Mouse (Mus musculus) CH12.LX (cell line): ENCODE measurements around the gene Rhobtb3. TPM values are rescaled to one million over a fixed set of nuclear protein-coding genes. Genes with fewer than 3 reads are reported as not detected.

ENCODE experiments used
- DNase-seq: peaks from one replicate; pipeline ENCODE4 v3.0.0-alpha.2; 2013; ENCODE audit errors: extremely low read depth
- H3K27ac ChIP-seq: 2 replicates; pipeline ENCODE4 v1.5.1; 2012; ENCODE audit warnings: low read depth, mild to moderate bottlenecking, control low read depth, moderate library complexity; ENCODE audit not compliant: insufficient read depth
- H3K27me3 ChIP-seq: replicated peaks from 2 replicates; pipeline ENCODE3; 2012; ENCODE audit warnings: inconsistent platforms
- H3K36me3 ChIP-seq, 2 experiments: replicated peaks in 1 of 2; 2 replicates each; pipeline versions ENCODE3 to v1.6.1; 2012; ENCODE audit warnings: inconsistent platforms in 1 of 2, low read length in 1 of 2, mild to moderate bottlenecking in 1 of 2, mixed read lengths in 1 of 2, moderate library complexity in 1 of 2; ENCODE audit not compliant: control insufficient read depth in 1 of 2, insufficient read depth in 1 of 2
- H3K4me1 ChIP-seq, 2 experiments: 2 replicates each; pipeline ENCODE4 v1.6.1; 2012; ENCODE audit warnings: inconsistent platforms in 1 of 2, moderate library complexity in 1 of 2; ENCODE audit not compliant: insufficient read depth in 2 of 2, control insufficient read depth in 1 of 2
- H3K4me2 ChIP-seq: 2 replicates; pipeline ENCODE4 v1.6.1; 2012; ENCODE audit warnings: low read depth, mild to moderate bottlenecking, control low read depth; ENCODE audit not compliant: poor library complexity, insufficient read depth, severe bottlenecking
- H3K4me3 ChIP-seq, 3 experiments: fragments of 150-350 bp in 1 of 3; sonication (generic) in 1 of 3; replicated peaks in 1 of 3; 2 replicates each; pipeline versions ENCODE3 to v1.5.1; 2011 to 2012; ENCODE audit warnings: low read depth in 2 of 3, low read length in 2 of 3, mild to moderate bottlenecking in 2 of 3, moderate library complexity in 2 of 3, control low read depth in 1 of 3, improper control_type of control experiment in 1 of 3, inconsistent platforms in 1 of 3, mixed read lengths in 1 of 3; ENCODE audit not compliant: poor library complexity in 1 of 3
- H3K79me2 ChIP-seq: replicated peaks from 2 replicates; pipeline ENCODE4 v1.6.1; 2012; ENCODE audit warnings: mild to moderate bottlenecking, moderate library complexity; ENCODE audit not compliant: control insufficient read depth, poor library complexity, insufficient read depth, severe bottlenecking; ENCODE audit errors: extremely low read depth
- H3K9ac ChIP-seq: 2 replicates; pipeline ENCODE4 v1.6.1; 2012; ENCODE audit warnings: low read depth, mild to moderate bottlenecking, control low read depth, moderate library complexity; ENCODE audit not compliant: insufficient read depth
- H3K9me3 ChIP-seq: replicated peaks from 2 replicates; pipeline ENCODE3; 2012; ENCODE audit warnings: low read length, inconsistent platforms, mixed read lengths
- E2F4 ChIP-seq: IDR thresholded peaks from 2 replicates; pipeline ENCODE4 v1.6.1; 2011; ENCODE audit warnings: low read depth, low read length, improper control_type of control experiment; ENCODE audit not compliant: insufficient replicate concordance
- ETS1 ChIP-seq: conservative IDR thresholded peaks from 2 replicates; pipeline ENCODE4 v1.6.1; 2012; ENCODE audit warnings: low read depth, mild to moderate bottlenecking, inconsistent platforms, low read length, improper control_type of control experiment, moderate library complexity
- HCFC1 ChIP-seq: IDR thresholded peaks from 2 replicates; pipeline ENCODE4 v1.6.1; 2012; ENCODE audit warnings: low read depth, mild to moderate bottlenecking, inconsistent platforms, low read length, improper control_type of control experiment
- JUN ChIP-seq: IDR thresholded peaks from 2 replicates; pipeline ENCODE4 v1.6.1; 2011; ENCODE audit warnings: low read depth, mild to moderate bottlenecking, low read length, improper control_type of control experiment, moderate library complexity; ENCODE audit not compliant: insufficient read depth
- JUND ChIP-seq: conservative IDR thresholded peaks from 2 replicates; pipeline ENCODE4 v1.6.1; 2011; ENCODE audit warnings: low read depth, low read length, improper control_type of control experiment
- KAT2A ChIP-seq: IDR thresholded peaks from 2 replicates; pipeline ENCODE4 v1.6.1; 2012; ENCODE audit warnings: low read length, improper control_type of control experiment, inconsistent platforms; ENCODE audit not compliant: insufficient replicate concordance
- MAX ChIP-seq: IDR thresholded peaks from 2 replicates; pipeline ENCODE4 v1.6.1; 2011; ENCODE audit warnings: low read length, improper control_type of control experiment
- MYC ChIP-seq: IDR thresholded peaks from 2 replicates; pipeline ENCODE4 v1.6.1; 2011; ENCODE audit warnings: low read depth, mild to moderate bottlenecking, improper control_type of control experiment, low read length
- PAX5 ChIP-seq: IDR thresholded peaks from 2 replicates; pipeline ENCODE4 v1.6.1; 2012; ENCODE audit warnings: low read length, inconsistent platforms, mixed read lengths
- POLR2A ChIP-seq: IDR thresholded peaks from 2 replicates; pipeline ENCODE4 v1.6.1; 2011; ENCODE audit warnings: low read depth, mild to moderate bottlenecking, improper control_type of control experiment, low read length
- POLR2AphosphoS2 ChIP-seq: IDR thresholded peaks from 2 replicates; pipeline ENCODE4 v1.6.1; 2011; ENCODE audit warnings: low read depth, low read length, improper control_type of control experiment
- RCOR1 ChIP-seq: conservative IDR thresholded peaks from 2 replicates; pipeline ENCODE4 v1.6.1; 2012; ENCODE audit warnings: low read depth, mild to moderate bottlenecking, inconsistent platforms, low read length, improper control_type of control experiment
- SIN3A ChIP-seq: IDR thresholded peaks from 2 replicates; pipeline ENCODE4 v1.6.1; 2012; ENCODE audit warnings: low read length, improper control_type of control experiment, inconsistent platforms
- TBP ChIP-seq: conservative IDR thresholded peaks from 2 replicates; pipeline ENCODE4 v1.6.1; 2011; ENCODE audit warnings: low read depth, low read length, improper control_type of control experiment
- UBTF ChIP-seq: IDR thresholded peaks from 2 replicates; pipeline ENCODE4 v1.6.1; 2012; ENCODE audit warnings: low read depth, mild to moderate bottlenecking, inconsistent platforms, low read length, improper control_type of control experiment, moderate library complexity
- USF1 ChIP-seq: IDR thresholded peaks from 2 replicates; pipeline ENCODE4 v1.6.1; 2014; ENCODE audit warnings: low read depth, mild to moderate bottlenecking, inconsistent platforms, low read length, improper control_type of control experiment
- USF2 ChIP-seq: conservative IDR thresholded peaks from 2 replicates; pipeline ENCODE4 v1.6.1; 2011; ENCODE audit warnings: low read depth, low read length, improper control_type of control experiment
- ZC3H11A ChIP-seq: IDR thresholded peaks from 2 replicates; pipeline ENCODE4 v1.6.1; 2012; ENCODE audit warnings: low read depth, mild to moderate bottlenecking, inconsistent platforms, low read length, improper control_type of control experiment
- ZMIZ1 ChIP-seq: IDR thresholded peaks from 2 replicates; pipeline ENCODE4 v1.6.1; 2012; ENCODE audit warnings: low read depth, mild to moderate bottlenecking, inconsistent platforms, low read length, improper control_type of control experiment
- ZNF384 ChIP-seq: IDR thresholded peaks from 2 replicates; pipeline ENCODE4 v1.6.1; 2012; ENCODE audit warnings: low read depth, low read length, improper control_type of control experiment, inconsistent platforms
- dilution Hi-C: fragments of 300-500 bp; cut with MboI; formaldehyde crosslinking; loops from 2 replicates; pipeline ENCODE4 v1.14.3; 2020; ENCODE audit warnings: low sequenced_read_pairs; ENCODE audit not compliant: extremely low pct_unique_long_range_greater_than_20kb, extremely low pct_ligation_motif_present
- in situ Hi-C: fragments of 300-500 bp; cut with MboI; formaldehyde crosslinking; loops from 3 replicates; pipeline ENCODE4 v1.14.3; 2019; ENCODE audit warnings: low sequenced_read_pairs, low pct_ligation_motif_present, low pct_unique_long_range_greater_than_20kb, mixed read lengths
- polyA plus RNA-seq: library from polyadenylated mRNA; unstranded; fragments of >175 nt; gene quantifications from 2 replicates; pipeline ENCODE4 v1.2.1, GENCODE M21; 2012; ENCODE audit warnings: low read depth; ENCODE audit not compliant: insufficient read length
- total RNA-seq, 2 experiments: library from RNA; depleted of rRNA; stranded (reverse); fragments of 300-350 nt in 1 of 2; fragments of >200 nt in 1 of 2; gene quantifications; 2 replicates each; pipeline ENCODE4 v1.2.3; 2012 to 2014

The Rhobtb3 gene
- total and polyA plus RNA-seq, 3 experiments, result 2.0 to 3.6 (median 3.4) TPM

GRCm38 (mm10) chr13:75819898-75820297 is 123.8 kb downstream of the Rhobtb3 start:
- Histone ChIP-seq H3K9me3 (no peaks in the 10 kb centered on the region), H3K27ac (no peak overlapping the region), H3K9ac (no peak overlapping the region), H3K4me2 (no peak overlapping the region), H3K4me1 (no peaks in the 10 kb centered on the region), H3K36me3 (no peaks in the 10 kb centered on the region), H3K27me3 (no peaks in the 10 kb centered on the region), H3K79me2 (no peaks in the 10 kb centered on the region), H3K4me3 (no peak overlapping the region)
- TF ChIP-seq USF2 (no peak), POLR2AphosphoS2 (no peak), USF1 (no peak), ZMIZ1 (no peak), TBP (no peak), HCFC1 (no peak), PAX5 (no peak), JUND (no peak), MAX (no peak), SIN3A (no peak), ZC3H11A (no peak), ZNF384 (no peak), POLR2A (no peak), ETS1 (no peak), KAT2A (no peak), UBTF (no peak), E2F4 (no peak), RCOR1 (no peak), MYC (no peak), JUN (no peak)
- in situ Hi-C loops, result no loop called here
- no peak for DNase-seq
- dilution Hi-C loops, result no loop called here

Other genes starting within 250 kb of the Rhobtb3 start
- gene Ell2, start 237.2 kb downstream of the Rhobtb3 start, total RNA-seq (2012; rRNA removed), result 44.4 and 63.4 TPM in 2 replicates
- gene Ell2, start 237.2 kb downstream of the Rhobtb3 start, total RNA-seq (2014; rRNA removed), result 50.9 and 51.3 TPM in 2 replicates
- gene Ell2, start 237.2 kb downstream of the Rhobtb3 start, polyA plus RNA-seq, result 114 and 123 TPM in 2 replicates
- gene Glrx, start 104.1 kb downstream of the Rhobtb3 start, total RNA-seq (2012; rRNA removed), result 21.2 and 26.2 TPM in 2 replicates
- 62.8 and 65.5 TPM in 2 replicates for gene Glrx, start 104.1 kb downstream of the Rhobtb3 start, total RNA-seq (2014; rRNA removed)
- 48.0 and 53.3 TPM in 2 replicates for gene Glrx, start 104.1 kb downstream of the Rhobtb3 start, polyA plus RNA-seq
- gene Spata9, start 23.2 kb upstream of the Rhobtb3 start, total RNA-seq (2012; rRNA removed), result not detected in 2 replicates
- not detected in 2 replicates for gene Spata9, start 23.2 kb upstream of the Rhobtb3 start, total RNA-seq (2014; rRNA removed)
- 0.36 and 0.48 TPM in 2 replicates for gene Spata9, start 23.2 kb upstream of the Rhobtb3 start, polyA plus RNA-seq
- 7.8 and 8.0 TPM in 2 replicates for gene Rfesd, start 74.8 kb upstream of the Rhobtb3 start, total RNA-seq (2012; rRNA removed)
- gene Rfesd, start 74.8 kb upstream of the Rhobtb3 start, total RNA-seq (2014; rRNA removed), result 15.9 and 17.7 TPM in 2 replicates
- gene Rfesd, start 74.8 kb upstream of the Rhobtb3 start, polyA plus RNA-seq, result 9.7 and 13.5 TPM in 2 replicates
- gene Gpr150, start 113.1 kb upstream of the Rhobtb3 start, total RNA-seq (2012; rRNA removed), result not detected in 2 replicates
- not detected in 2 replicates for gene Gpr150, start 113.1 kb upstream of the Rhobtb3 start, total RNA-seq (2014; rRNA removed)
- not detected in 2 replicates for gene Gpr150, start 113.1 kb upstream of the Rhobtb3 start, polyA plus RNA-seq
- 3.2 and 4.2 TPM in 2 replicates for gene Arsk, start 154.7 kb upstream of the Rhobtb3 start, total RNA-seq (2012; rRNA removed)
- gene Arsk, start 154.7 kb upstream of the Rhobtb3 start, total RNA-seq (2014; rRNA removed), result 7.6 and 9.3 TPM in 2 replicates
- 3.7 and 4.0 TPM in 2 replicates for gene Arsk, start 154.7 kb upstream of the Rhobtb3 start, polyA plus RNA-seq
- gene Ttc37, start 154.8 kb upstream of the Rhobtb3 start, total RNA-seq (2012; rRNA removed), result 26.7 and 32.2 TPM in 2 replicates
- 34.7 and 35.9 TPM in 2 replicates for gene Ttc37, start 154.8 kb upstream of the Rhobtb3 start, total RNA-seq (2014; rRNA removed)
- gene Ttc37, start 154.8 kb upstream of the Rhobtb3 start, polyA plus RNA-seq, result 21.1 and 23.9 TPM in 2 replicates